Mouse (Mus musculus): ENCODE measurements at regions not wholly inside any gene's neighbourhood (a gene's known extent, or its start where the extent isn't known, plus 50 kb on each side); places are given as distances from the start of the nearest gene placed in this dataset.

DNA sequence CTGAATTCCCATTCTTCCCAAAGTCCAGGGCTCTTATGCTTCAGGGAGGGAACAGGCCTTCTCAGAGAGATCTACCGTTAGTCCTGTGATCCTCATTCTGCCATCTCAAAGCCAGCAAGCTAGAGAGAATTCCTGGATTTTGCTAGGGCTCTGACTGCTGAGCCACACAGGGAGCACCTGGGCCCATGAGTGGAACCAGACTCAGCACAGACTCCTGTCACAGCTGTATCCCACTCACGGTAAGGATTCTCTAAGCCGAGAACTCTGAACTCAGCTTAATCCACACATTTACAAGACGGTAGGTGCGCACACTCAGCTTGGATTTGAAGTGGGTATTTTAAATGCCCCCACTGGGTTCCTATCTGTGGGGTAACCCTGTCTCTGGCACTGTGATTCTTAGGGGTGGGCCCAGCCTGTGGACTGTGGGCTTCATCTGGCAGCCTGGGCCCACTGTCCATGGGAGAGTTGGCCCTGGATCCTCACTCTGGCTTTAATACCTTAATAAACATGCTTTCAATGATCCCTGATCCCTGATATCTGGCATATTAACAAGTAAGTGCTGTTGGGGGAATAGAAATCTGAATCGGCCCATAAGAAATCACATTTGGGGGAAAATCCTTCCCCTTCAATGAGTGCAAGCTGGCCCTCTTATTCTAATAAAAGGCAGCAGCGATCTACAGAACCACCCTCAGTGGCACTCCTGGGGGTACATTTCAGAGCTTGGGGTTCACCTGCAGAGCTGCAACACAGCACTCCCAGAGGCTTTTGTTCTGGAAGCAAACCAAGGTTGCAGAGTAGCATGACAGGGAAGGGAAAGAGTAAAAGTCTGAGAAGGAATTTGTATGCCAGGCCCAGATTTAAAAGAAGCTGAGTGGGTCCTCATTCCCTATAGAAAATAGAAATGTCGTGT, 491.5 kb upstream of the Mgmt start:
- TF ChIP-seq E2F4 (IDR thresholded peaks at IDR 0.05; ENCODE audit: insufficient read depth), result no peak
- no peak for TF ChIP-seq POLR2A (IDR thresholded peaks at IDR 0.05; ENCODE audit: insufficient read length, low read depth)
- no peak for TF ChIP-seq SRF (IDR thresholded peaks at IDR 0.05; ENCODE audit: control insufficient read depth, insufficient read length, low read depth)
- no peak for TF ChIP-seq MAX (IDR thresholded peaks at IDR 0.05; ENCODE audit: low read depth)
- TF ChIP-seq TCF12 (IDR thresholded peaks at IDR 0.05; ENCODE audit: insufficient read depth, poor library complexity, severe bottlenecking), result no peak

Data from myocyte (in vitro differentiated cells).